Mouse (Mus musculus) small intestine, adult 2 months (tissue): ENCODE data around the gene Gabrr1.

Source experiments
- CTCF ChIP-seq: fragments of 200-500 bp; IDR thresholded peaks from 2 replicates; pipeline ENCODE4 v1.5.1; 2012; ENCODE audit warnings: low read depth, mild to moderate bottlenecking, control low read depth, inconsistent platforms, low read length, moderate library complexity, mixed read lengths; ENCODE audit not compliant: insufficient replicate concordance, insufficient read length; ENCODE audit errors: extremely low read depth
- POLR2A ChIP-seq: fragments of 200-500 bp; IDR thresholded peaks from 2 replicates; pipeline ENCODE4 v1.6.1; 2012; ENCODE audit warnings: low read depth, mild to moderate bottlenecking, control low read depth, inconsistent platforms, low read length, moderate library complexity

DNA sequence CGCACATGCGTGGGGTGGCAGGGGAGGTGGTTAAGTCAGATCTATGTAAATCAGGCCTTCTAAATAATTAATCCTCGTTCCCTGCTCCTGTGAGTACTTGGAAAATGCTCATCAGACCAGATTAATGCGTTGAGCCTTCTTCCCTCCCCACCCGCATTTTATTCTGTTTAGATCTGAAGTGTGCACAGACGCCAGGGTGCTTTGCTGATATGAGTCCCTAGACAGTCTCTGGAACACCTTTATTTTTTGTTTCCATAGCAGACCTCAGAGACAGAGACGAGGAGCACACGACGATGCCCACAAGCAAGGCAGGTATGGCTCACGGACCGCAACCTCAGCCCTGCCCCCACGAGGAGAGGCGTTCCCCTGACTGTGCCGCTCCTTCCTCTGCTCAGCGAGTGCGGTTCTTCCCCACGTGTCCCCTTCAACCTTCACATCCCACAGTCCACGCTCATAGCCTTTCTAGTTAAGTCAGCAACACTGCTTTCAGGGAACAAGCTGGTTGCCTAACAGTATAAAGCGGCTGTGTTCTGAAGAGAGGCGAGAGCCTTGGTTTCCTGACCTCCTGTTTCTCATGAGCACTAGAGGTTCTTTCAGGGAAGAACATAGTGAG is 14.5 kb downstream of the Gabrr1 start:
- TF ChIP-seq POLR2A: no peak
- TF ChIP-seq CTCF: no peak
